Mouse (Mus musculus) B cell, adult (primary cell): Measurements from ENCODE around the gene Ppt2. TPM values are rescaled to one million over a fixed set of nuclear protein-coding genes. Genes with fewer than 3 reads are reported as not detected.

Source experiments
- total RNA-seq: library from RNA; stranded (reverse); gene quantifications from 4 replicates; pipeline ENCODE4 v1.2.4, GENCODE M21; 2023; ENCODE audit not compliant: inconsistent age

Gene Ppt2
- 3.3 to 5.0 TPM (median 4.2 TPM) in 4 replicates for total RNA-seq

DNA sequence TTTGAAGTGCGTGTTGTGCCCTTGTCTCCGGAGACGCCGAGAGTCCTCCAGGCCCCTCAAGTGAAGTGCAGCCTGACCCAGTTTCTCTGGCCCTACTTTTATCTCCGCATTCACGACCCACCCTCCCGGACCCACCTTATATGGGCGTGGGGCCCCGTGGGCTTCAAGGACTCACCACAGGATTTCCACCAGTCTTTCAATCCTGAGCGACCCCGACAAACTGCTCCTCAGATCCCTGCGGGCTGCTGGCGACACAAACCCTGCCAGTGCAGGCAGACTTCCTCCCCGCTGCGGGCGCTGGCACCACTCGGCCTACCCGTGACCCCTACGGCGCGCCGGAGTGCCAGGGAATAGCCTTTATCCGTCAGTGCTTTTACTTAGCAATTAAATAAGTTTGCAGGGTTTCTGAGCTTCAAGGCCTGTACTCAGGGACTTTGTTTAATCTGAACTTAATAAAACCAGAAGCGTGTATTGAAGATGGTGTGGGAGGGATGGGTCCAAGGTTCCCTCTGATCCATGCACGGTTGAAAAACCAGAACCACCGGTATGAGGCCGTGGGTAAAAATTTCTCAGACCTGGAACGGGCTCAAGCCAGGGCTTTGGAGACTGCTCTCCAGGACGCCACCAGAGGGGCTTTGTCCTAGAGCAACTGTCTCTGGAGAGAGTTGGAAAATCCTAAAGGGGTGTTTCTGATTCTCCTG lies at the start of gene Ppt2:
Gene Ppt2 (minus strand): TSS at position 568 of the 701 bp plus-strand sequence.

DNA sequence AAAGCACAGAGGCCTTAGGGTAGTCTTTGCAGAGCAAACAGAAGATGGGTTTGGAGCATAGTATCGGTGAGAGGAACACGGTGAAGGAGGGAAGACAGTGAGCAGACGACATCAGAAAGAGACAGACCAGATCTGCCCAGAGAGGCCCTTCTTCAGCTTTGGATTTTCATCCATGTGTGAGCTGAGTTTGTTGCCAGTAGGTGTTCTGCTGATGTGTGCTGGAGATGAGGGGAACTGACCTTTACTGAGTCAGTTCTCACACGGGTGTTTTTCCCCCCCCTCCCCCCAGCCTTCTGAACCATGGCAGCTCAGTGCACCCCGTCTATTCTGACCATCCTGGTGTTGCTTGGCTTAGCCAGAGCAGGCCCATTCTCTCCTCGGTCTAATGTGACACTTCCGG lies 41.9 kb upstream of the Ppt2 start, which contains the start of gene Tnxb:
Gene Tnxb (plus strand): TSS at position 301 of the 400 bp plus-strand sequence.

DNA sequence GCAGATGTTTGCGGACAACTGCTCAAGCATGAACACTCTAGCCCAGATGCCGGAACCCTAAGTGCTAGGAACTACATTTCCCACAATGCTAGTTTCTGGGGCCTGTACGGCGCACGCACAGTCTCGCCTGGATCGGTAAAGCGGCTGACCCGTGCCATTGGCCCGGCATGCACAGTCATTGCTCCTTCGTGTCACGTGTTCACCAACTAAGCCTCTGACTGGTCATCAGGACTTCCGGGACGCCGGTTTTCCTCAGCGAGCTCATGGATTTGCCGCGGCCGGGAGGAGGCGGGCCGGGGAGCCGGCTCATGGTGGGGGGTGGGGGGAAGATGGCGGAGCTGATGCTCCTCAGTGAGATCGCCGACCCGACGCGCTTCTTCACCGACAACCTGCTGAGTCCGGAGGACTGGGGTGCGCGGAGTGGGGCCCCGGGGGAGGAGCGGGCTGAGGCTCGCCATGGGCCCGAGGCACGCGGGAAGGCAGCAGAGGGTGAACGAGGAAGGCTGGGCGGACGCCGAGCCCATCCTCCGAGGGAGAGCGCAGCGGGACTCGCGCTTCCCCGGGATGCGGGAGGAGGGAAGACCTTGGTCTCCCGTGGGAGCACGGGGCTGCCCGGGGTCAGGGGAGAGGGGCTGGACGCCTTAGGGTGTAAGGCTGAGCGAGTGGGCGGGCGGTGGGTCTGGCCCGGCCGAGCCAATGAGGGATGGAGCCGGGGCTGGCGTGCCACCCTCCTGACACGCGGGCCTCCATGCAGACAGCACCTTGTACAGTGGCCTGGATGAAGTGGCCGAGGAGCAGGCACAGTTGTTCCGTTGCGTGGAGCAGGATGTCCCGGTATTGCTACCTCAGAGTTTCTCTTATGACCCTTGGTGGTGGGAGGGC lies 18.8 kb upstream of the Ppt2 start, which contains the start of gene Atf6b:
Gene Atf6b (plus strand): TSS at position 241 of the 882 bp plus-strand sequence.

DNA sequence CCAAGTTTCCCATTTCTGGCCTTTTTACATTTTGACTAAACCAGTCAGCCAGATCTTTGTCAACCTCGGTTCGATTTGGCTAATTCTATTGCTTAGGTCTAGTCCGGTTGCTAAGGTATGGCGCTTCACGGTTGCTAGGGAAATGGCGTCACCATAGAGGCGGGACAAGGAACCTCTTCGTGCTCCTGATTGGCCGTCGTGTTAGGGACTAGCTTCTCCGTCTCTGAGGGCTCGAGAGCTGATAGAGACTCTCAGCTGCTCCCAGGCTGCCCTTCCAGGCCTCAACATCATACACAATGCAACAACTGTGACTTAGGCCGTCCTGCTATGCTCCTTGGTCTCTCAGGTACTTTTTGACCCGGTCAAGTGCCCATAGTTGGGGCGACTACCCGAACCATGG lies 16.3 kb upstream of the Ppt2 start, which contains the start of gene Fkbpl:
Gene Fkbpl (plus strand): TSS at position 157 of the 400 bp plus-strand sequence.

DNA sequence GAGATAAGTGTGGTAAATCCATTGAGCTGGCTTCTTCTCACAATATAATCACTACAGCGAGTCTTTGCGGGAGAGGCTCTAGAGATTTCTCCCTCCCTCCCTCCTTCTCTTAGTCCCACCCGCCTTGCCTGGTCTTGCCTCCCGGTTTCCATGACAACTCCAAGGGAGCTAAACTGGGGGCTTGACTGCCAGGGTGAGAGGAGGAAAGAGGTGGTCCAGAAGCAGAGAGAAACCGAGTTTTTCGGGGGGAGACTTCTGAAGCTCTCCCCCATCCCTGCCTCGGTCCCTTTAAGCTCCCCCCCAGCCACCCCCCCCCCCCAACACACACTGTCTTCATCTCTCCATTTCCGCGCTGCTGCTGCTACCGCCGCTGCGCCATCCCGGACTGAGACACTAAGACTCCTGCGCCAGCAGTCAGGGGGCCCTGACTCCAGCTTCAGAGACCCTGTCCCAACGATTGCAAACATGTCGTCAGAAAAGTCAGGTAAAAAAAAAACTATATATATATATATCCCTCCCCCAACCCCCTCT lies 976 bp upstream of the Ppt2 start, which contains the start of gene Prrt1:
Gene Prrt1 (plus strand): TSS at position 313 of the 531 bp plus-strand sequence.

DNA sequence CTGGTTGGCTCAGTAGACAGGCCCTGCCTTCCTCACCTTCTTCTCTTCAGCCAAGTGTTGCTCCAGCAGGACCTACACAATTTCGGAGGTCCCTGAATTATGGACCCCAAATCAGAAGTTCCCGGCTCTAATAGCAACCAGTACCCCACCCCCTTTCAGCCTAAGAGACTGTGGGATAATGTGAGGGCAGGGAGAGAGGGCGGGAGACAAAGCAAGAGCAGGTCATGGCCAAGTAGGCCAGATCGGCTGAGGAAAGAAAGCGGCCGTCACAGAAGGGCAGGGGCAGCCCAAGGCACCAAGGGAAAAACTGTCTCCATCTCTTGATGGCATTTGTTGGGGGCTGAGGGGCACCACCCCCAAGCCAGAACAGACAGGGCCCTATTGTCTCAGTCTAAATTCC lies 12.4 kb downstream of the Ppt2 start, which contains the start of gene Egfl8:
Gene Egfl8 (minus strand): TSS at position 101 of the 400 bp plus-strand sequence.

DNA sequence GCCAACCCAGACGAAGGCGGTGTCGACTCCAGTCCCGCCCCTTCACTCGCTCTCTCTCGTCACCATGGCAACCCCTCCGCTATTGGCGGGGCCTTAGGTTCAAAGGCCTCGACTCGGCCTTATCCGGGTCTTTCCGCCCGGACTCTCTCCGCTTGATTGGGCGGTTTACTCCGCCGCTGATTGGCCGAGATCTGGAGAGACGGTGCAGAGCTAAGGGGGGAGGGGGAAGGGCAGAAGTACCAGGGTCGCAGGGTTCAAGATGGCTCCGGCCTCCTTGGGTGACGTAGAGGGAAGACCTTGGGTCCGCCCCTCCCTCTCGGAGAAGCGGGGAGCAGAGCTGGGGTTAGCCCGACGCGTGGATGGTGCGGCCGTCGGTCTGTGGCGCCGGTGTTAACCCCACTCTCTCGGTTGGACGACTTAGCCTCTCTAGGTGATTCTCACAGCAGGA lies 24.2 kb downstream of the Ppt2 start, which contains the start of gene Agpat1:
Gene Agpat1 (plus strand): TSS at position 202 of the 448 bp plus-strand sequence.

DNA sequence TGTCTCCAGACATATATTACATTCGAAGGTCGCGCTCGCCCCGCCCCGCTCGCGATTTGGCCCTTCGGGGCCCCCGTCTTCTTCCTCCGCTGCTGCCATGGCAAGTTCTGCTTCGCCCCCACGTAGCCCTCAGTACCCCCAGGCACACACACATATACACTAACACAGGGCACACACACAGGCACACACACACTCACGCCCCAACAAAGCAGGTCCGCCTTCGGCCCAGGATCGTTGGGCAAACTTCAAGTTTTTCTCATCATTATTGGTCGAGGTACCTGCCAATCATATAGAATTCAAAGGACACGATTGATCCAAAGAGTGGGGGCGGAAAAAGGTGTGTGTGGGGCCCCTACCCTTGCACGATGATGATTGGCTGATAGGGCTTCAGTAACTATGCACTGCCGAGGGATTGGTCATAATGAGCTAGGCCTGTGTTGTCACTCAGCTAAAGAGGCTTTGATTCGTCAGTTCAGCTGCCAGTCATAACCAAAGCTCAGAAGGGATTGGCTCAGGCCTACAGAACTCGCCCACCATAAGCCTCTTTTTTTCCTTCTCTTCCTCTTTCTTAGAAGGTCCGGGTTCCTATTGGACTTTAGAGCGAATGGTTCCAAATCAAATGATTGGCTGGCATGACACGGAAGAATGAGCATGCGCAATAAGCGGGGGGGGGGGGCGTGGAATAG lies 24.8 kb downstream of the Ppt2 start, which contains the start of gene Rnf5:
Gene Rnf5 (minus strand): TSS at position 316 of the 686 bp plus-strand sequence.

DNA sequence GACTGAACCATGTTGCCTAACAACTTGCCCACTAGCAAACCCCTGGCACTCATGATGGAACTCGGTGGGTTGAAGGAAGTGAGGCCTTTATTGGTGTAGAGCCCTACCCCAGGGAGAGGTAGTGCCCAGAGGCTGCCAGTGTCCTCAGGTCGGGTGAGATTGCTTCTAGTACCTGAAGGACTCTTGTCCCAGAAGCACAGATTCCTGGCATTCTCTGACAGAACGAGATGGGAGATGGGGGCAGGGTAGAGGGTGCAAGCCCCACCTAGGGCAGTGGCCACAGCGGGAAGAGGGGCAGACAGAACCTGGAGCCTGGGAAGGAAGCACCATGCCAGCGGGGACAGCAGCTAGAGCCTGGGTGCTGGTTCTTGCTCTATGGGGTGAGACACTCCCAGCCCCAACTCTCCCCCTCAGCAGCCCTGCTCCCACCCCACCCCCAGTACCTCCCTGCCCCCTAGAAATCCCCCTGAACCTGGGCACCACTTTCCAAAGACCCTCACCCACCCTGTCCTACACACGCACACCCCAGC lies 30.7 kb downstream of the Ppt2 start, which contains the start of gene Ager:
Gene Ager (plus strand): TSS at position 297 of the 530 bp plus-strand sequence.

DNA sequence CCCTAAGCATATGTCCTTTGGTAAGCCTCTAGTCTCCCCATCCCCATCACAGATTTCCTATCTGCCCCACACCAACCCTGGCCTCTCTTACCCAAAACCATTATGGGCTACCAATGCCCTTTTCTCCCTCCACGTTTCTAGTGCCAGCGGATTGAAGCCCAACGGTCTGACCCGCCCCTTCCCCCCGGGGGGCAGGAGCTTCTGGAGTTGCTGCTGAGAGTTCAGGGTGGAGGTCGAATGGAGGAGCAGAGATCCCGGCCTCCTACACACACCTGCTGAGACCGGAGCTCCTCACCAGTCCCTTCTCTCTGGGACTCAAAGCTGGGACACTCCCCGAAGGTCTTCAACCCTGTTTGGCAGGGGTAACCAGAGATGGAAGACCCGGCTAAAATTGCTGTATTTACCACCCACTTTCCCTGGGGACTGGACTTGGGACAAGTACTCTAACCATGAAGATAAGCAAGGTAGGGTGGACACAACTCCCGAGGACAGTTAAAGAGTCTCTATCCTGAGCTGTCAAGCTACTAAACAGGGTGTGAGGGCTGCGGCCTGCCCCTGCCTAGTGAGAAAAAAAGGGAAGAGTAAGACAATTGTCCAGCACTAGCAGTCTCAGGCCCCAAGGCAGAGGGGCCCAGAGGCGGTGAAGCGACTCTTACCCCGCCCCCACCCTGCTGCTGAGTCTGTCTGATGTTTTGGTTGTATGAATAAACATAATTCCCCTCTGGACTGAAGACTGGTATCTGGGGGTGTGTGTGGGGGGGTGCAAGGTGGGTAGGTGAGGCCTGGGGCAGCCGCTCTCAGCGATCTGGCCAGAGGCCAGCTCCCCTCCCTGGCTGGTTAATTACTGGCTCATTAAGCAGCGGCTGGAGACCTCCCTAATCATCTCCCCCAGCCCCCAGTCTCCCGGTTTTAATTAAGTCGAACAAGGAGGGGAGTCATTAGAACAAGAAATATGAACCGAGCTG lies 37.0 kb downstream of the Ppt2 start, which contains the start of gene Pbx2:
Gene Pbx2 (plus strand): TSS at position 238 of the 965 bp plus-strand sequence.

DNA sequence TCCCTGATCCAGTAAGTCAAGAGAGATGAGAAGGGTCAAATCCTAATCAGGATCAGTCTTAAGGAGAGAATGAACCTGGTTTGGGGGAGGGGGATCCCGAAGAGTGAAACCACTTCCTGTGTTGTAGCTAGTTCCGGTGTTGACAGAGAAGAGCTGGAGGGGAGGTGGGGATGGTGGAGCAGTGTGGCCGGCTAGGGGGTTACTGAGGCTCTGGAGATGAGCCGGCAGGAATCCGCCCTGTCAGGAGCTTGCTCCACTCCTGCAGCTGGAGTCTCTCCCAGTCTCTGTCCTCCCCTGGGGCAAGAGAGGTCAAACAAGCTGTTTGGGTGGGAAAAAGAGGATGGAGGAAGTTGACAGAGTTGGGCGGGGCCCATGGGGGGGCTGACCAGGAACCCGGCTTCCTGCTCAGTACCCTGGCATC lies 38.6 kb downstream of the Ppt2 start, which contains the start of gene Gpsm3:
Gene Gpsm3 (plus strand): TSS at position 126 of the 421 bp plus-strand sequence.

Other genes starting within 250 kb of the Ppt2 start
- gene BC051142, start 229.7 kb downstream of the Ppt2 start, total RNA-seq: 6.3 to 23.1 TPM (median 16.8 TPM) in 4 replicates
- gene Btnl4, start 151.2 kb downstream of the Ppt2 start, total RNA-seq: not detected in 4 replicates
- not detected in 4 replicates for gene Btnl6, start 111.2 kb downstream of the Ppt2 start, total RNA-seq
- gene Notch4, start 64.2 kb downstream of the Ppt2 start, total RNA-seq: 0.21 to 2.0 TPM (median 1.6 TPM) in 4 replicates
- 116 to 126 TPM (median 122 TPM) in 4 replicates for gene Gpsm3, start 38.7 kb downstream of the Ppt2 start, total RNA-seq
- gene Pbx2, start 37.2 kb downstream of the Ppt2 start, total RNA-seq: 51.6 to 61.4 TPM (median 59.6 TPM) in 4 replicates
- gene Ager, start 30.6 kb downstream of the Ppt2 start, total RNA-seq: 3.9 to 4.7 TPM (median 4.7 TPM) in 4 replicates
- 30.2 to 36.8 TPM (median 35.2 TPM) in 4 replicates for gene Rnf5, start 24.8 kb downstream of the Ppt2 start, total RNA-seq
- 58.3 to 69.5 TPM (median 62.3 TPM) in 4 replicates for gene Agpat1, start 24.2 kb downstream of the Ppt2 start, total RNA-seq
- gene Egfl8, start 12.5 kb downstream of the Ppt2 start, total RNA-seq: 0.66 to 0.67 TPM in 2 of 4 replicates, not detected in the others
- gene Prrt1, start 1.0 kb upstream of the Ppt2 start, total RNA-seq: 0.84 TPM in 1 of 4 replicates, not detected in the others
- gene Fkbpl, start 16.3 kb upstream of the Ppt2 start, total RNA-seq: 2.6 to 5.5 TPM (median 2.9 TPM) in 4 replicates
- 66.4 to 79.2 TPM (median 74.6 TPM) in 4 replicates for gene Atf6b, start 18.6 kb upstream of the Ppt2 start, total RNA-seq
- gene Tnxb, start 42.0 kb upstream of the Ppt2 start, total RNA-seq: 0.09 to 0.22 TPM (median 0.22 TPM) in 3 of 4 replicates, not detected in the other
- gene C4b, start 115.4 kb upstream of the Ppt2 start, total RNA-seq: 1.8 to 3.2 TPM (median 2.4 TPM) in 4 replicates
- gene Cyp21a1, start 176.1 kb upstream of the Ppt2 start, total RNA-seq: not detected in 4 replicates
- 60.8 to 71.7 TPM (median 69.2 TPM) in 4 replicates for gene Stk19, start 208.4 kb upstream of the Ppt2 start, total RNA-seq
- gene Dxo, start 208.5 kb upstream of the Ppt2 start, total RNA-seq: 75.3 to 85.7 TPM (median 83.7 TPM) in 4 replicates
- 102 to 123 TPM (median 110 TPM) in 4 replicates for gene Skiv2l, start 221.7 kb upstream of the Ppt2 start, total RNA-seq
- 33.5 to 41.3 TPM (median 38.0 TPM) in 4 replicates for gene Nelfe, start 221.9 kb upstream of the Ppt2 start, total RNA-seq
- gene Cfb, start 234.0 kb upstream of the Ppt2 start, total RNA-seq: 0.54 TPM in 1 of 4 replicates, not detected in the others